Mouse (Mus musculus) embryo, embryonic 11.5 days (tissue): ENCODE measurements at regions not wholly inside any gene's neighbourhood (a gene's known extent, or its start where the extent isn't known, plus 50 kb on each side); places are given as distances from the start of the nearest gene placed in this dataset.

Experiments
- DNase-seq: peaks from one replicate; pipeline ENCODE4 v3.0.0-alpha.2; 2012; ENCODE audit warnings: low read depth, low spot score

GRCm38 (mm10) chr8:49946919-49947612 lies 1103.3 kb upstream of the Tenm3 start:
- DNase-seq = no peak

DNA sequence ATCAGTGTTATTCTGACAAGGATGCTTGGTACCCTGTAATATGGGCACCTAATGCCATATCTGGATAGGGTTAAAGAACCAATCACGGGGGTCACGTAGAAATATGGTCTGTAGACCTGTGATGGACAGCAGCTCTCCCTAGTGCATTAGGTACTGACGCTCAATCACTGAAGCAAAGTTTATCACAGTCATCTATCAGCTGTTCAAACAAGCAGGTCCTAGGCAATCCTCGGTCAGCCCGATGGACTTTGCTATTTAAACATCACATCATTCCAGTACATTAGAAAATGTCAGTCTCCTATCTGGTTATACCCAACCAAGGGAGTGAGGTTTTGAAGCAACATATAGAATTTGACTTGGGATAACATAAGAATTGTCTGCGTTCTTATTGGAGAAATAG lies 1088.4 kb upstream of the Tenm3 start:
- DNase-seq = no peak

DNA sequence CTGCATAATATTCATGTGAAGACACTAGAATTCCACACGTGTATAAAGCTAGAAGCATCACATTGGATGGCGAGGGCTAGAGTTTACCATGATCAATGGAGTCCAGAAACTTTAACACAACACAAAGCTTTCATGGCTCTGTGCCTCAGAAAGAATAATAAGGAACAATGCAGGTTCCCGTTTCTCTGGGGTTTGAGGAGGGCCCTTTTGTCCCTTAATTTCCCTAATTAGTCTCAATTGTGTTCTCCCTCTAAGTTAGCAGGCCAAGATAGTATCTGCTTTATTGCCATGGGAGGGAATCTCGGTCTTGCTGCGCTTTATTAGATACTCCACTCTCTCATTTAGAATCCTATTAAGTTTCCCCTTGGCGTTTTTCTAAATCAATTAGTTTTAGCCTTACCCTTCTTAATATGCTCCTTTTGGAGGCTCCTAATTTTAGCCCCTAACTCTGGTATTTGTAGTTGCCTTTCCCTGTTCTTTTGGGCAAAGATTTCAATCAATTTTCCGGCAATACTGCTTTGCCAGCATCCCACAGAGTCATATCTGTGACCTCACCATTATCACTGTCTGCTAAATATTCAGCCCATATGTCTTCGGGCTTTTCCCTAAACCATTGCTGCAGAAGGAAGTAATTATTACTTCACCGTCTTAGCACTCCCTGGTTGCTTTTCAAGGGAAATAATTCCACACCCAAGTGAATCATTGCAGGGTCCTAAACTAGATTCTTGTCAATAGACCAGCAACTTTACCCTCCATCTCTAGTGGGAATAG lies 1082.8 kb upstream of the Tenm3 start:
- no peak for DNase-seq

- no peak for DNase-seq
Observed at GRCm38 (mm10) chr8:49905099-49905498, 1061.3 kb upstream of the Tenm3 start.

- no peak for DNase-seq
Observed at GRCm38 (mm10) chr8:49902032-49902431, 1058.3 kb upstream of the Tenm3 start.

- DNase-seq = peak; percentile 14
Observed at GRCm38 (mm10) chr8:49901601-49902000, 1057.8 kb upstream of the Tenm3 start.
